Mouse (Mus musculus): ENCODE measurements at regions not wholly inside any gene's neighbourhood (a gene's known extent, or its start where the extent isn't known, plus 50 kb on each side); places are given as distances from the start of the nearest gene placed in this dataset.
A peak's percentile ranks its signal among the peaks of the same experiment; 100 is the strongest.

- Histone ChIP-seq H3K27ac (ENCODE audit: low read depth) (peak overlapping the region; percentile 64; the same call in 1 of the 2 replicates), H3K9ac (ENCODE audit: low read length) (no peak overlapping the region), H3K4me3 (ENCODE audit: low read depth, low read length) (no peak overlapping the region), H3K4me2 (ENCODE audit: low read length) (no peak overlapping the region), H3K4me1 (replicated peaks; ENCODE audit: control insufficient read depth, insufficient read depth, low read length) (peaks cover 11% of the 10 kb centered on the region; the same call in 1 of the 2 replicates), H3K9me3 (ENCODE audit: control insufficient read depth, low read length) (no peaks in the 10 kb centered on the region), H3K36me3 (ENCODE audit: control insufficient read depth, insufficient read depth, low read length) (no peaks in the 10 kb centered on the region), H3K27me3 (replicated peaks; ENCODE audit: control insufficient read depth, insufficient read depth, low read length) (no peaks in the 10 kb centered on the region)
- WGBS = 24% methylated on average over 6 of the region's 6 CpGs
- DNase-seq (ENCODE audit: low spot score) (peak; percentile 58), ATAC-seq (replicated peaks; ENCODE audit: low FRiP score, low TSS enrichment, low read depth) (peak; percentile 66; the same call in 1 of the 2 replicates)
These were observed 247.9 kb downstream of the 4930544G11Rik start for GRCm38 (mm10) chr6:66200136-66200790.

- Histone ChIP-seq H3K36me3 (ENCODE audit: control insufficient read depth, insufficient read depth, low read length) (no peaks in the 10 kb centered on the region), H3K4me1 (replicated peaks; ENCODE audit: control insufficient read depth, insufficient read depth, low read length) (no peaks in the 10 kb centered on the region), H3K9me3 (ENCODE audit: control insufficient read depth, low read length) (no peaks in the 10 kb centered on the region), H3K4me2 (ENCODE audit: low read length) (no peak overlapping the region), H3K27ac (ENCODE audit: low read depth) (no peak overlapping the region), H3K27me3 (replicated peaks; ENCODE audit: control insufficient read depth, insufficient read depth, low read length) (no peaks in the 10 kb centered on the region), H3K4me3 (ENCODE audit: low read depth, low read length) (no peak overlapping the region), H3K9ac (ENCODE audit: low read length) (no peak overlapping the region)
- no peak for DNase-seq (ENCODE audit: low spot score)
- WGBS = 54% methylated on average over 5 of the region's 5 CpGs
- ATAC-seq (replicated peaks; ENCODE audit: low FRiP score, low TSS enrichment, low read depth) = no peak
These were observed 254.0 kb downstream of the 4930544G11Rik start for GRCm38 (mm10) chr6:66206197-66206925.

DNA sequence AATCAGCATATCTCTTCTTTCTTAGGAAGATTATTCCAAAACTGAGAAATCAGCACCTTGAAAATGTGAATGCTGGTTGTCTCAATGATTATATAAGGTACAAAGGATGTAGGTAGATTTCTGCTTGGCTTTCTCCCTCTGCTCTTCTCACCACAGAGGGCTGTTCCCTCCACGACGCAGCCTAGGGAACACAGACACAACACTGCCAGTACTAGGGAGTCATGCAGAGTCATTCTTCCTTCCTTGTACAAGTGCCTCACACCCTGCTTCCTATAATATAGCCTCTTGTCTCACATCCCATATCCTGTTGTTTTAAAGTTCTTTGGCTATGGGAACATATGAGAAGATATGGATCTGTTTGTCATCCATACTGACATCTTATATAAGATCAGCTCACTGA is 265.1 kb downstream of the 4930544G11Rik start:
- Histone ChIP-seq H3K4me3 (ENCODE audit: low read depth, low read length) (no peak overlapping the region), H3K9me3 (ENCODE audit: control insufficient read depth, low read length) (no peaks in the 10 kb centered on the region), H3K36me3 (ENCODE audit: control insufficient read depth, insufficient read depth, low read length) (no peaks in the 10 kb centered on the region), H3K4me2 (ENCODE audit: low read length) (no peak overlapping the region), H3K9ac (ENCODE audit: low read length) (no peak overlapping the region), H3K27me3 (replicated peaks; ENCODE audit: control insufficient read depth, insufficient read depth, low read length) (no peaks in the 10 kb centered on the region), H3K4me1 (replicated peaks; ENCODE audit: control insufficient read depth, insufficient read depth, low read length) (no peaks in the 10 kb centered on the region), H3K27ac (ENCODE audit: low read depth) (no peak overlapping the region)
- no peak for DNase-seq (ENCODE audit: low spot score)
- WGBS = 69% methylated on average over 2 of the region's 2 CpGs
- no peak for ATAC-seq (replicated peaks; ENCODE audit: low FRiP score, low TSS enrichment, low read depth)

GRCm38 (mm10) chr6:66224164-66224903 is 271.9 kb downstream of the 4930544G11Rik start:
- DNase-seq (ENCODE audit: low spot score) = no peak
- Histone ChIP-seq H3K27me3 (replicated peaks; ENCODE audit: control insufficient read depth, insufficient read depth, low read length) (no peaks in the 10 kb centered on the region), H3K27ac (ENCODE audit: low read depth) (no peak overlapping the region)

DNA sequence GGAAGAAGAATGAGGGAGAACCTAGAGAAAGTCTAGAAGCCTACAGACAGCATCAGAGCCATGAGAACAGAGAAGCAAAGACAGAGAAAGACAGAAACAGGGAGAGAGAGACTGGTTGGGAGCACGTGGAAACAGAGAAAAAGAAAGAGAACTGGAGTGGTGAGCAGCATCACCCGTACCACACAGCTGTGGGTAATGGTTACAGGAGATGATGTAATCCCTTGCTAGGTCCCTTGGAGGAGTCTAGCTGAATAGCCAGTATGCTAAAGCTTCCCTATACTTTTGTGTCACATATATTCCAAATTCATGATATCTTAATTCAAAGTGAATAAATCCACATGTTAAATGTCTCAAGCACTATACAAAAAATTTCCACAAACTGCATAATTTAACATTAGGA is 284.0 kb downstream of the 4930544G11Rik start:
- H3K36me3 ChIP-seq (ENCODE audit: control insufficient read depth, insufficient read depth, low read length) = no peaks in the 10 kb centered on the region
- no peaks in the 10 kb centered on the region for H3K4me1 ChIP-seq (replicated peaks; ENCODE audit: control insufficient read depth, insufficient read depth, low read length)
- H3K4me2 ChIP-seq (ENCODE audit: low read length) = no peak overlapping the region
- H3K27ac ChIP-seq (ENCODE audit: low read depth) = no peak overlapping the region
- no peaks in the 10 kb centered on the region for H3K27me3 ChIP-seq (replicated peaks; ENCODE audit: control insufficient read depth, insufficient read depth, low read length)
- H3K9ac ChIP-seq (ENCODE audit: low read length) = no peak overlapping the region
- 71% methylated on average over 2 of the region's 2 CpGs for whole genome bisulfite sequencing
- ATAC-seq (replicated peaks; ENCODE audit: low FRiP score, low TSS enrichment, low read depth) (no peak), DNase-seq (ENCODE audit: low spot score) (no peak)
- no peak overlapping the region for H3K4me3 ChIP-seq (ENCODE audit: low read depth, low read length)
- no peaks in the 10 kb centered on the region for H3K9me3 ChIP-seq (ENCODE audit: control insufficient read depth, low read length)

More at GRCm38 (mm10) chr6:66224164-66224903, 271.9 kb downstream of the 4930544G11Rik start:
- no peak overlapping the region for H3K9ac ChIP-seq (ENCODE audit: low read length)
- H3K4me1 ChIP-seq (replicated peaks; ENCODE audit: control insufficient read depth, insufficient read depth, low read length) = no peaks in the 10 kb centered on the region
- H3K9me3 ChIP-seq (ENCODE audit: control insufficient read depth, low read length) = no peaks in the 10 kb centered on the region
- 73% methylated on average over 4 of the region's 4 CpGs for WGBS
- no peak for ATAC-seq (replicated peaks; ENCODE audit: low FRiP score, low TSS enrichment, low read depth)
- H3K4me2 ChIP-seq (ENCODE audit: low read length) = no peak overlapping the region
- no peak overlapping the region for H3K4me3 ChIP-seq (ENCODE audit: low read depth, low read length)
- H3K36me3 ChIP-seq (ENCODE audit: control insufficient read depth, insufficient read depth, low read length) = no peaks in the 10 kb centered on the region

DNA sequence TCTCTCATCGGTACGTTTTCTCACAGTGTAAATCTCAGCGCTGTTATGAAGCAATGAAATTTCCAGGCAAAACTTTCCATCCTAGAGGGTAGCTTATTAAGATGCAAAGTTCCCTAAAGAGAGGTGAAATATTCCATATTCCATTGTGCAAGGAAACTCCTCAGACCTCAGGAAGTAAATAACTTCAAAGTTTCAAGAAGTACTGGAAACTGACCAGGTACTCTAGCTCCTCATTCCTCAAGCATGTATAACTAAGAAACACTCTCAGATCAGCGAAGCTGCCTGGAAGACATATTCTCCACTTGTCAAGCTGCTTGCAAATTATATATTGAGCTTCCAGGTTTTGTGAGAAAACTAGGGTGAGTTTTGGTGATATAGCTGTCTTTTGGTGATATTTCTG is 279.8 kb upstream of the Mad2l1 start:
- Histone ChIP-seq H3K4me2 (ENCODE audit: low read length) (no peak overlapping the region), H3K4me3 (ENCODE audit: low read depth, low read length) (no peak overlapping the region), H3K27ac (ENCODE audit: low read depth) (no peak overlapping the region), H3K36me3 (ENCODE audit: control insufficient read depth, insufficient read depth, low read length) (no peaks in the 10 kb centered on the region), H3K4me1 (replicated peaks; ENCODE audit: control insufficient read depth, insufficient read depth, low read length) (no peaks in the 10 kb centered on the region), H3K9ac (ENCODE audit: low read length) (no peak overlapping the region), H3K9me3 (ENCODE audit: control insufficient read depth, low read length) (no peaks in the 10 kb centered on the region), H3K27me3 (replicated peaks; ENCODE audit: control insufficient read depth, insufficient read depth, low read length) (no peaks in the 10 kb centered on the region)
- ATAC-seq (replicated peaks; ENCODE audit: low FRiP score, low TSS enrichment, low read depth) (no peak), DNase-seq (ENCODE audit: low spot score) (no peak)
- WGBS = 62% methylated on average over 4 of the region's 4 CpGs

- ATAC-seq (replicated peaks; ENCODE audit: low FRiP score, low TSS enrichment, low read depth) (no peak), DNase-seq (ENCODE audit: low spot score) (no peak)
- 78% methylated on average over 3 of the region's 3 CpGs for WGBS
- no peak overlapping the region for H3K9ac ChIP-seq (ENCODE audit: low read length)
- H3K9me3 ChIP-seq (ENCODE audit: control insufficient read depth, low read length) = no peaks in the 10 kb centered on the region
- H3K4me3 ChIP-seq (ENCODE audit: low read depth, low read length) = no peak overlapping the region
- H3K4me2 ChIP-seq (ENCODE audit: low read length) = no peak overlapping the region
- no peaks in the 10 kb centered on the region; the same call in 1 of the 2 replicates for H3K4me1 ChIP-seq (replicated peaks; ENCODE audit: control insufficient read depth, insufficient read depth, low read length)
- H3K36me3 ChIP-seq (ENCODE audit: control insufficient read depth, insufficient read depth, low read length) = no peaks in the 10 kb centered on the region
- no peaks in the 10 kb centered on the region for H3K27me3 ChIP-seq (replicated peaks; ENCODE audit: control insufficient read depth, insufficient read depth, low read length)
- no peak overlapping the region for H3K27ac ChIP-seq (ENCODE audit: low read depth)
These were observed 271.8 kb upstream of the Mad2l1 start for GRCm38 (mm10) chr6:66263429-66263828.

GRCm38 (mm10) chr6:66263918-66264317 is 271.3 kb upstream of the Mad2l1 start:
- Histone ChIP-seq H3K9me3 (ENCODE audit: control insufficient read depth, low read length) (no peaks in the 10 kb centered on the region), H3K36me3 (ENCODE audit: control insufficient read depth, insufficient read depth, low read length) (no peaks in the 10 kb centered on the region), H3K4me2 (ENCODE audit: low read length) (no peak overlapping the region), H3K4me1 (replicated peaks; ENCODE audit: control insufficient read depth, insufficient read depth, low read length) (no peaks in the 10 kb centered on the region; the same call in 1 of the 2 replicates), H3K4me3 (ENCODE audit: low read depth, low read length) (no peak overlapping the region), H3K27ac (ENCODE audit: low read depth) (no peak overlapping the region), H3K27me3 (replicated peaks; ENCODE audit: control insufficient read depth, insufficient read depth, low read length) (no peaks in the 10 kb centered on the region), H3K9ac (ENCODE audit: low read length) (no peak overlapping the region)
- whole genome bisulfite sequencing = 89% methylated on average over 1 of the region's 1 CpGs
- DNase-seq (ENCODE audit: low spot score) (no peak), ATAC-seq (replicated peaks; ENCODE audit: low FRiP score, low TSS enrichment, low read depth) (no peak)

Data from intestine, embryonic 14.5 days (tissue).